9 mouse cellular contexts compared by ENCODE assay signal in the genomic region with DNA sequence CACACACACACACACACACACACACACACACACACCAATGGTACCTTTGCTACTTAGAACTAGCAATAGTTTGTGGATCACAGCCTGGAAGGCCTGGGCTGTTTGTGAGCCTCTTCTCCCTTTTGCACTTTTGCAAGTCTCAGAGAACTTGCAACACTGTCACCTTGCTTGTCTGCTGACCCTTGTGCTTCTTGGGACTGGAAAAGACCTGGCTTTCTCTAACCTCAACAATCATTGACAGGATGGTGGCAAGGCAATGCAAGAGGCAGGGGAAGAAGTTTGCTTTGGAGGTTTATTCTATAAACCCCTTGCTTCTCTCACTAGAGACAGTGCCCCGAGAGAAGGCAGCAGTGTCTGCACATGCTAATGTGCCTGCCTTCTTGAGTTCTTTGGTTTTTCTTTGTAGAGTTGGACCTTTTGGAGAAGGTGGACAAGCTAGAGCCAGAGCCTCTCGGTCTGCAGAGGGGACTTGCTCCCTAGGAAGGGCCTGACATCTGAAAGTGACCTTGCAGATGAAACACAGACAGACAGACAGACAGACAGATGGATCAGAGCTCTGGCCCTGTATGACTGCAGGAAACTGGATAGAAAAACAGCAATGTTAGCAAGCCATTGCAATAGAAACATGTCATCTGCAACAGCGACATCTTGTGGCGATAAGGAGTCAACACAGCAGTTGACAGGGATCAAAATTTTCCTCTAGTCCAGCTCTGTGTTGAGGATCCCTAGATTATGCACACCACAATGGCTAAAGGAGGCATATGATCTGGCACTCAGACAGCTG.
DNase-seq lines count a peak whose midpoint lies in the region; ATAC-seq and TF ChIP-seq lines count a peak whose summit lies in the region.
"Had no signal": no experiment of that assay in that cellular context is flagged by ENCODE, and none has a peak within 500 bp of the region (broad histone marks: within the 10 kb centered on the region; RNA-seq: fewer than 3 reads in every experiment).

No protein-coding gene starts in this region.

- ATAC-seq in hindbrain, embryonic 11.5 days (ENCODE audit: low FRiP score), result peak; percentile 65; the same call in 1 of the 2 replicates
- peak; percentile 35 for ATAC-seq in megakaryocyte, adult 5-6 weeks (ENCODE audit: poor library complexity, severe bottlenecking)

- no peaks in the 10 kb centered on the region for H3K79me3 ChIP-seq in C2C12 (ENCODE audit: low read depth)

- DNase-seq in NIH3T3 (ENCODE audit: low read depth), result peak; percentile 66
- DNase-seq in cerebellum, postnatal 36 days, result peak; percentile 43 to 66
- peak; percentile 72 for DNase-seq in hindbrain, embryonic 11.5 days (ENCODE audit: low spot score)
- DNase-seq in layer of hippocampus, adult 2 months (ENCODE audit: low spot score in 2 of 2), result peak; percentile 52 to 57
- DNase-seq in right cerebral cortex, postnatal 4 days, result peak; percentile 22
- no peak for DNase-seq in thymus, postnatal 10 days (ENCODE audit: low spot score in 2 of 2)

- H3K9ac ChIP-seq in hindbrain, embryonic 11.5 days (ENCODE audit: low read depth, low read length), result no peak overlapping the region
- H3K9ac ChIP-seq: embryonic facial prominence, embryonic 15.5 days had no signal

- H3K27me3 ChIP-seq in C2C12 (ENCODE audit: control insufficient read depth, insufficient read depth, insufficient read length), result no peaks in the 10 kb centered on the region
- no peaks in the 10 kb centered on the region for H3K27me3 ChIP-seq in hindbrain, embryonic 11.5 days (ENCODE audit: control insufficient read depth, insufficient read depth, low read length)
- H3K27me3 ChIP-seq: embryonic facial prominence, embryonic 15.5 days had no signal

- H3K36me3 ChIP-seq in C2C12 (ENCODE audit: control insufficient read depth, insufficient read depth), result no peaks in the 10 kb centered on the region
- H3K36me3 ChIP-seq in hindbrain, embryonic 11.5 days (ENCODE audit: control insufficient read depth, insufficient read depth, low read length), result no peaks in the 10 kb centered on the region
- H3K36me3 ChIP-seq: embryonic facial prominence, embryonic 15.5 days had no signal

- peak; percentile 33 for TF ChIP-seq CTCF in C2C12 (IDR thresholded peaks at IDR 0.05; ENCODE audit: control insufficient read depth, insufficient read depth, insufficient read length)
- peak; percentile 94 for TF ChIP-seq CTCF in layer of hippocampus, adult 2 months (conservative IDR thresholded peaks at IDR 0.05)

- no peaks in the 10 kb centered on the region for H3K4me1 ChIP-seq in hindbrain, embryonic 11.5 days (replicated peaks; ENCODE audit: control insufficient read depth, insufficient read depth, low read length)
- H3K4me1 ChIP-seq: embryonic facial prominence, embryonic 15.5 days had no signal

- H3K4me3 ChIP-seq in C2C12 (ENCODE audit: insufficient read depth, poor library complexity, severe bottlenecking), result no peak overlapping the region
- H3K4me3 ChIP-seq in hindbrain, embryonic 11.5 days (ENCODE audit: low read depth, low read length), result no peak overlapping the region
- no peak overlapping the region for H3K4me3 ChIP-seq in layer of hippocampus, adult 2 months
- H3K4me3 ChIP-seq: embryonic facial prominence, embryonic 15.5 days had no signal

- H3K9me3 ChIP-seq in hindbrain, embryonic 11.5 days (ENCODE audit: control insufficient read depth, low read length), result no peaks in the 10 kb centered on the region
- H3K9me3 ChIP-seq: embryonic facial prominence, embryonic 15.5 days had no signal

- 29% methylated on average over 4 of the region's 4 CpGs for WGBS in hindbrain, embryonic 11.5 days

- H3K4me2 ChIP-seq in hindbrain, embryonic 11.5 days (replicated peaks; ENCODE audit: low read depth, low read length), result no peak overlapping the region
- H3K4me2 ChIP-seq: embryonic facial prominence, embryonic 15.5 days had no signal

- H3K27ac ChIP-seq in hindbrain, embryonic 11.5 days (ENCODE audit: low read depth, low read length), result no peak overlapping the region
- peak overlapping the region; percentile 55; the same call in 1 of the 2 replicates for H3K27ac ChIP-seq in layer of hippocampus, adult 2 months
- H3K27ac ChIP-seq: embryonic facial prominence, embryonic 15.5 days had no signal

- H3K79me2 ChIP-seq in C2C12 (ENCODE audit: control insufficient read depth, insufficient read depth), result no peaks in the 10 kb centered on the region

- H3ac ChIP-seq in C2C12 (ENCODE audit: control insufficient read depth, insufficient read length, low read depth), result no peak overlapping the region

TF ChIP-seq in C2C12, 6 proteins besides CTCF, POLR2A, EP300 and RAD21:
- TF ChIP-seq CEBPB (IDR thresholded peaks at IDR 0.05; ENCODE audit: low read depth) (no peak), MYOD1 (IDR thresholded peaks at IDR 0.05; ENCODE audit: control insufficient read depth, insufficient read length, low read depth) (no peak), MYOG (IDR thresholded peaks at IDR 0.05; ENCODE audit: control insufficient read depth, extremely low read depth, insufficient read length) (no peak), MAX (IDR thresholded peaks at IDR 0.05) (no peak), USF1 (IDR thresholded peaks at IDR 0.05; ENCODE audit: low read depth) (no peak)

Comparison
In these comparisons a context has a peak if more than half of its experiments do, and no peak if none do; other contexts are left out.
1. DNase-seq: peak in NIH3T3 (single experiment), cerebellum, postnatal 36 days (2 of 2), hindbrain, embryonic 11.5 days (single experiment), layer of hippocampus, adult 2 months (2 of 2) and right cerebral cortex, postnatal 4 days (single experiment); none in thymus, postnatal 10 days (0 of 2).